Mouse (Mus musculus) small intestine, adult 2 months (tissue): ENCODE results near the gene Lrch4.

ENCODE experiments used
- CTCF ChIP-seq: fragments of 200-500 bp; IDR thresholded peaks from 2 replicates; pipeline ENCODE4 v1.5.1; 2012; ENCODE audit warnings: low read depth, mild to moderate bottlenecking, control low read depth, inconsistent platforms, low read length, moderate library complexity, mixed read lengths; ENCODE audit not compliant: insufficient replicate concordance, insufficient read length; ENCODE audit errors: extremely low read depth
- POLR2A ChIP-seq: fragments of 200-500 bp; IDR thresholded peaks from 2 replicates; pipeline ENCODE4 v1.6.1; 2012; ENCODE audit warnings: low read depth, mild to moderate bottlenecking, control low read depth, inconsistent platforms, low read length, moderate library complexity

- TF ChIP-seq CTCF, result no peak
- no peak for TF ChIP-seq POLR2A
Observed at GRCm38 (mm10) chr5:137645091-137645651, 16.2 kb downstream of the Lrch4 start.
